ENCODE assay signal across 20 mouse cellular contexts in the genomic region with DNA sequence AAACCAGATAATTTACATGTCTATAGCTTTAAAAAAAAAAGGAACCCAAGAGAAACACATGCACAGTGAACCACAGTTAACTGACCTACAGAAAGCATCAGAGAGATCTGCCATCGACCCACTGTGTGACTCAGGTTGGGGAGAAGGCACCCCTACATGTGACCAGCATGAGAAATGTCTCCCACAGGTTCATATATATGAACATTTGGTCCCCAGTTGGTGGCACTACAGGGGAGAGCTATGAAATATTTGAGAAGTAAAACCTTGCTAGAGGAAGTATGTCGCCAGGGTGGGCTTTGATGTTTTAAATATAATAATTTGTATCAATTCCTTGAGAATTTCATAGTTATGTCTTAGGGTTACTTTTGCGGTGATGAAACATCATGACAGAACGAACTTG.
"Had no signal": no experiment of that assay in that cellular context is flagged by ENCODE, and none has a peak within 500 bp of the region (broad histone marks: within the 10 kb centered on the region; RNA-seq: fewer than 3 reads in every experiment).

No protein-coding gene starts in this region.

- H3K9me3 ChIP-seq: liver, embryonic 15.5 days; lung, embryonic 15.5 days; midbrain, embryonic 12.5 days; midbrain, embryonic 15.5 days; neural tube, embryonic 13.5 days; neural tube, embryonic 15.5 days had no signal

- DNase-seq: liver, postnatal 0 days; lung, adult 2 months; lung, postnatal 4 days; retina, postnatal 1 day; right cerebral cortex, adult 18-20 months; right cerebral cortex, postnatal 25 days; right cerebral cortex, postnatal 4 days; spleen, adult 18-20 months; thymus, adult 18-20 months; thymus, postnatal 14 days; thymus, postnatal 36 days had no signal

- H3K27ac ChIP-seq: liver, embryonic 15.5 days; lung, embryonic 15.5 days; midbrain, embryonic 10.5 days; midbrain, embryonic 12.5 days; midbrain, embryonic 15.5 days; neural tube, embryonic 13.5 days; neural tube, embryonic 15.5 days had no signal

- H3K36me3 ChIP-seq: liver, embryonic 15.5 days; lung, embryonic 15.5 days; midbrain, embryonic 10.5 days; midbrain, embryonic 12.5 days; midbrain, embryonic 15.5 days; neural tube, embryonic 13.5 days; neural tube, embryonic 15.5 days had no signal

- H3K4me3 ChIP-seq: liver, embryonic 15.5 days; lung, embryonic 15.5 days; midbrain, embryonic 10.5 days; midbrain, embryonic 12.5 days; midbrain, embryonic 15.5 days; myocyte; neural tube, embryonic 13.5 days; neural tube, embryonic 15.5 days had no signal

- ATAC-seq: liver, postnatal 0 days; lung, postnatal 0 days; midbrain, embryonic 15.5 days had no signal

- H3K9ac ChIP-seq: liver, embryonic 15.5 days; liver, postnatal 0 days; lung, embryonic 15.5 days; midbrain, embryonic 12.5 days; midbrain, embryonic 15.5 days; neural tube, embryonic 13.5 days; neural tube, embryonic 15.5 days had no signal

- H3K27me3 ChIP-seq: liver, embryonic 15.5 days; lung, embryonic 15.5 days; midbrain, embryonic 12.5 days; midbrain, embryonic 15.5 days; neural tube, embryonic 13.5 days; neural tube, embryonic 15.5 days had no signal

- H3K4me2 ChIP-seq: liver, embryonic 15.5 days; lung, embryonic 15.5 days; midbrain, embryonic 12.5 days; midbrain, embryonic 15.5 days; neural tube, embryonic 13.5 days; neural tube, embryonic 15.5 days had no signal

- H3K4me1 ChIP-seq: liver, embryonic 15.5 days; lung, embryonic 15.5 days; midbrain, embryonic 10.5 days; midbrain, embryonic 12.5 days; midbrain, embryonic 15.5 days; neural tube, embryonic 15.5 days had no signal
